In the genomic region with DNA sequence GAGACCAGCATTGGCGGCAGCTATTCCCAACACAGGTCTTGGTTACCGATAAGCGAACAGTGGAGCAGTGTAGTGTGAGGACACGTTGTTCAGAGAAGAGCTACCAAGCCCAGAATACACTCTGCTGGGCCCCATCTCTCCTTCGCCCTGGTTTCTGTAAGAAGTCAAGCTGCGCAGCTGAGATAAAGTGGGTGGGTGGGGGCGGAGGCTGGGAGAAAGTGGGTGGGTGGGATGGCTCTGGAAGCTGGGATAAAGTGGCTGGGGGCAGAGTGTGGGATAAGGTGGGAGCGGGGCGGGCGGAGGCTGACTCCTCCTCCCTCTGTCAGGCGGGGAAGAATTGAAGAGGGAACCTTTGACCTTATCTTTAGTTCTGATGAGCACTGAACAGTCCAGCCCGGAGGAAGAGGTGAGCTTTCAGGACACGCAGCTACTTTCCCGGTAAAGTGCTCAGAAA, we compare ENCODE assay signal across 14 mouse cellular contexts.
A peak's percentile ranks its signal among the peaks of the same experiment; 100 is the strongest.
DNase-seq lines count a peak whose midpoint lies in the region; ATAC-seq lines count a peak whose summit lies in the region.
"Had no signal": no experiment of that assay in that cellular context is flagged by ENCODE, and none has a peak within 500 bp of the region (broad histone marks: within the 10 kb centered on the region; RNA-seq: fewer than 3 reads in every experiment).

No protein-coding gene starts in this region.

- no peak overlapping the region for H3K9ac ChIP-seq in midbrain, embryonic 11.5 days (ENCODE audit: low read length)
- no peak overlapping the region for H3K9ac ChIP-seq in midbrain, embryonic 15.5 days
- H3K9ac ChIP-seq: embryonic facial prominence, embryonic 13.5 days had no signal

- no peaks in the 10 kb centered on the region for H3K36me3 ChIP-seq in heart, embryonic 10.5 days
- no peaks in the 10 kb centered on the region for H3K36me3 ChIP-seq in midbrain, embryonic 11.5 days (ENCODE audit: control insufficient read depth, insufficient read depth, low read length)
- no peaks in the 10 kb centered on the region for H3K36me3 ChIP-seq in midbrain, embryonic 15.5 days (replicated peaks)
- H3K36me3 ChIP-seq: embryonic facial prominence, embryonic 13.5 days had no signal

- peak overlapping the region; percentile 71 for H3K27ac ChIP-seq in heart, embryonic 10.5 days
- no peak overlapping the region for H3K27ac ChIP-seq in midbrain, embryonic 11.5 days (ENCODE audit: low read depth, low read length)
- no peak overlapping the region for H3K27ac ChIP-seq in midbrain, embryonic 15.5 days
- H3K27ac ChIP-seq: embryonic facial prominence, embryonic 13.5 days had no signal

- intact Hi-C loops in heart, postnatal 36 days (cut with DNase I), result no loop called here

- H3K4me1 ChIP-seq in heart, embryonic 10.5 days, result peaks cover 13% of the 10 kb centered on the region
- H3K4me1 ChIP-seq in midbrain, embryonic 11.5 days (ENCODE audit: control insufficient read depth, insufficient read depth, low read length), result no peaks in the 10 kb centered on the region
- no peaks in the 10 kb centered on the region for H3K4me1 ChIP-seq in midbrain, embryonic 15.5 days
- H3K4me1 ChIP-seq: embryonic facial prominence, embryonic 13.5 days had no signal

- peak; percentile 95 for DNase-seq in heart, embryonic 10.5 days (ENCODE audit: low spot score)
- no peak for DNase-seq in heart, postnatal 36 days
- no peak for DNase-seq in midbrain, embryonic 11.5 days (ENCODE audit: low spot score, missing footprints)
- DNase-seq in mesoderm, embryonic 11.5 days (ENCODE audit: low read depth, low spot score), result peak; percentile 14
- DNase-seq in right cerebral cortex, postnatal 10 days (ENCODE audit: low spot score in 2 of 2), result no peak
- DNase-seq: B cell, adult 2 months; right cerebral cortex, postnatal 14 days; thymus, adult 18-20 months had no signal

- no peaks in the 10 kb centered on the region for H3K9me3 ChIP-seq in heart, embryonic 10.5 days
- H3K9me3 ChIP-seq in midbrain, embryonic 11.5 days (ENCODE audit: control insufficient read depth, low read length), result no peaks in the 10 kb centered on the region
- no peaks in the 10 kb centered on the region for H3K9me3 ChIP-seq in midbrain, embryonic 15.5 days
- H3K9me3 ChIP-seq: embryonic facial prominence, embryonic 13.5 days had no signal

- no peak overlapping the region for H3K4me2 ChIP-seq in midbrain, embryonic 11.5 days
- H3K4me2 ChIP-seq in midbrain, embryonic 15.5 days, result no peak overlapping the region
- H3K4me2 ChIP-seq: embryonic facial prominence, embryonic 13.5 days had no signal

- ATAC-seq in midbrain, embryonic 11.5 days (ENCODE audit: low FRiP score), result peak; percentile 46; the same call in 1 of the 2 replicates
- ATAC-seq in midbrain, embryonic 15.5 days (replicated peaks), result no peak
- 0 out of 2 replicates have a peak, but pooled peaks have one; percentile 42 for ATAC-seq in erythroblast, adult 5-6 weeks (replicated peaks; ENCODE audit: low FRiP score, poor library complexity, severe bottlenecking)
- no peak for ATAC-seq in granulocyte monocyte progenitor cell, adult 5-6 weeks (replicated peaks; ENCODE audit: poor library complexity, severe bottlenecking)
- ATAC-seq: inflammation-experienced regulatory T-cells, adult 6 months; lung, postnatal 0 days had no signal

- H3K4me3 ChIP-seq in heart, embryonic 10.5 days, result peak overlapping the region; percentile 35; the same call in 1 of the 2 replicates
- no peak overlapping the region for H3K4me3 ChIP-seq in midbrain, embryonic 11.5 days (ENCODE audit: low read depth, low read length)
- H3K4me3 ChIP-seq in midbrain, embryonic 15.5 days, result no peak overlapping the region
- H3K4me3 ChIP-seq: embryonic facial prominence, embryonic 13.5 days had no signal

- 32% methylated on average over 14 of the region's 14 CpGs for WGBS in heart, embryonic 10.5 days
- WGBS in midbrain, embryonic 11.5 days, result 70% methylated on average over 13 of the region's 14 CpGs
- WGBS in midbrain, embryonic 15.5 days, result 61% methylated on average over 14 of the region's 14 CpGs

- H3K27me3 ChIP-seq in heart, embryonic 10.5 days (ENCODE audit: insufficient read depth, poor library complexity, severe bottlenecking), result no peaks in the 10 kb centered on the region
- H3K27me3 ChIP-seq in midbrain, embryonic 11.5 days (ENCODE audit: control insufficient read depth, insufficient read depth, low read length), result no peaks in the 10 kb centered on the region
- no peaks in the 10 kb centered on the region for H3K27me3 ChIP-seq in midbrain, embryonic 15.5 days (replicated peaks)
- H3K27me3 ChIP-seq: embryonic facial prominence, embryonic 13.5 days had no signal

Comparison
In these comparisons a context has a peak if more than half of its experiments do, and no peak if none do; other contexts are left out.
1. DNase-seq: peak in heart, embryonic 10.5 days (single experiment) and mesoderm, embryonic 11.5 days (single experiment); none in heart, postnatal 36 days (0 of 2), midbrain, embryonic 11.5 days (single experiment) and right cerebral cortex, postnatal 10 days (0 of 2).
2. ATAC-seq: peak in midbrain, embryonic 11.5 days (single experiment) and erythroblast, adult 5-6 weeks (single experiment); none in midbrain, embryonic 15.5 days (single experiment) and granulocyte monocyte progenitor cell, adult 5-6 weeks (single experiment).